Mouse (Mus musculus): ENCODE measurements around the gene Desi1. TPM values are rescaled to one million over a fixed set of nuclear protein-coding genes. Genes with fewer than 3 reads are reported as not detected.
A peak's percentile ranks its signal among the peaks of the same experiment; 100 is the strongest.

Gene Desi1
- polyA plus RNA-seq, 1 experiment from 2014 or later = 20.8 TPM

GRCm38 (mm10) chr15:82027726-82028125 lies 5.9 kb downstream of the Desi1 start:
- Histone ChIP-seq H3K36me3 (ENCODE audit: control insufficient read depth, insufficient read depth, low read length) (peaks cover 14% of the 10 kb centered on the region), H3K27me3 (ENCODE audit: control insufficient read depth, insufficient read depth, low read length) (no peaks in the 10 kb centered on the region), H3K4me1 (replicated peaks; ENCODE audit: control insufficient read depth, insufficient read depth) (no peaks in the 10 kb centered on the region), H3K4me3 (ENCODE audit: low read depth, low read length) (no peak overlapping the region), H3K27ac (replicated peaks) (no peak overlapping the region), H3K9ac (ENCODE audit: low read length) (no peak overlapping the region), H3K9me3 (ENCODE audit: control insufficient read depth, low read length) (no peaks in the 10 kb centered on the region), H3K4me2 (replicated peaks; ENCODE audit: low read depth) (no peak overlapping the region)
- no peak for ATAC-seq (ENCODE audit: low FRiP score, low TSS enrichment)
- TF ChIP-seq CTCF (IDR thresholded peaks at IDR 0.05; ENCODE audit: low read depth) = no peak
- TF ChIP-seq EP300 (optimal IDR thresholded peaks at IDR 0.05) = no peak
- DNase-seq (ENCODE audit: low spot score) = no peak
- WGBS = 73% methylated on average over 7 of the region's 7 CpGs

GRCm38 (mm10) chr15:82027276-82027675 lies 6.4 kb downstream of the Desi1 start:
- Histone ChIP-seq H3K36me3 (ENCODE audit: control insufficient read depth, insufficient read depth, low read length) (peaks cover 15% of the 10 kb centered on the region), H3K4me3 (ENCODE audit: low read depth, low read length) (no peak overlapping the region), H3K9ac (ENCODE audit: low read length) (no peak overlapping the region), H3K4me2 (replicated peaks; ENCODE audit: low read depth) (no peak overlapping the region), H3K27me3 (ENCODE audit: control insufficient read depth, insufficient read depth, low read length) (no peaks in the 10 kb centered on the region), H3K9me3 (ENCODE audit: control insufficient read depth, low read length) (no peaks in the 10 kb centered on the region), H3K27ac (replicated peaks) (no peak overlapping the region), H3K4me1 (replicated peaks; ENCODE audit: control insufficient read depth, insufficient read depth) (no peaks in the 10 kb centered on the region)
- 86% methylated on average over 7 of the region's 7 CpGs for WGBS
- ATAC-seq (ENCODE audit: low FRiP score, low TSS enrichment) (no peak), DNase-seq (ENCODE audit: low spot score) (no peak)
- no peak for TF ChIP-seq CTCF (IDR thresholded peaks at IDR 0.05; ENCODE audit: low read depth)
- TF ChIP-seq EP300 (optimal IDR thresholded peaks at IDR 0.05) = no peak

- ATAC-seq (ENCODE audit: low FRiP score, low TSS enrichment) = no peak
- no peaks in the 10 kb centered on the region for H3K4me1 ChIP-seq (replicated peaks; ENCODE audit: control insufficient read depth, insufficient read depth)
- H3K9me3 ChIP-seq (ENCODE audit: control insufficient read depth, low read length) = no peaks in the 10 kb centered on the region
- no peak overlapping the region for H3K9ac ChIP-seq (ENCODE audit: low read length)
- no peak overlapping the region for H3K27ac ChIP-seq (replicated peaks)
- peaks cover 14% of the 10 kb centered on the region for H3K36me3 ChIP-seq (ENCODE audit: control insufficient read depth, insufficient read depth, low read length)
- 85% methylated on average over 6 of the region's 6 CpGs for WGBS
- no peak for DNase-seq (ENCODE audit: low spot score)
- H3K4me3 ChIP-seq (ENCODE audit: low read depth, low read length) = no peak overlapping the region
- TF ChIP-seq CTCF (IDR thresholded peaks at IDR 0.05; ENCODE audit: low read depth) (peak; percentile 4; the same call in 1 of the 2 replicates), EP300 (optimal IDR thresholded peaks at IDR 0.05) (no peak)
- no peaks in the 10 kb centered on the region for H3K27me3 ChIP-seq (ENCODE audit: control insufficient read depth, insufficient read depth, low read length)
- no peak overlapping the region for H3K4me2 ChIP-seq (replicated peaks; ENCODE audit: low read depth)
Observed at GRCm38 (mm10) chr15:82023965-82024635, 9.6 kb downstream of the Desi1 start.

- Histone ChIP-seq H3K4me2 (replicated peaks; ENCODE audit: low read depth) (no peak overlapping the region), H3K27me3 (ENCODE audit: control insufficient read depth, insufficient read depth, low read length) (no peaks in the 10 kb centered on the region), H3K9ac (ENCODE audit: low read length) (no peak overlapping the region), H3K4me3 (ENCODE audit: low read depth, low read length) (no peak overlapping the region), H3K27ac (replicated peaks) (no peak overlapping the region), H3K36me3 (ENCODE audit: control insufficient read depth, insufficient read depth, low read length) (peaks cover 13% of the 10 kb centered on the region), H3K9me3 (ENCODE audit: control insufficient read depth, low read length) (no peaks in the 10 kb centered on the region), H3K4me1 (replicated peaks; ENCODE audit: control insufficient read depth, insufficient read depth) (no peaks in the 10 kb centered on the region)
- TF ChIP-seq CTCF (IDR thresholded peaks at IDR 0.05; ENCODE audit: low read depth) (no peak), EP300 (optimal IDR thresholded peaks at IDR 0.05) (no peak)
- ATAC-seq (ENCODE audit: low FRiP score, low TSS enrichment) (no peak), DNase-seq (ENCODE audit: low spot score) (no peak)
- 77% methylated on average over 13 of the region's 13 CpGs for WGBS
Observed at GRCm38 (mm10) chr15:82022535-82023088, 11.1 kb downstream of the Desi1 start.

GRCm38 (mm10) chr15:82019288-82019687 lies 14.4 kb downstream of the Desi1 start:
- H3K27me3 ChIP-seq (ENCODE audit: control insufficient read depth, insufficient read depth, low read length) = no peaks in the 10 kb centered on the region
- H3K9me3 ChIP-seq (ENCODE audit: control insufficient read depth, low read length) = no peaks in the 10 kb centered on the region
- no peak for ATAC-seq (ENCODE audit: low FRiP score, low TSS enrichment)
- no peak for TF ChIP-seq EP300 (optimal IDR thresholded peaks at IDR 0.05)
- no peak for TF ChIP-seq CTCF (IDR thresholded peaks at IDR 0.05; ENCODE audit: low read depth)
- no peak overlapping the region for H3K27ac ChIP-seq (replicated peaks)
- H3K4me3 ChIP-seq (ENCODE audit: low read depth, low read length) = no peak overlapping the region
- 0 out of 2 replicates have a peak, but pooled peaks cover 4% of the 10 kb centered on the region for H3K4me1 ChIP-seq (replicated peaks; ENCODE audit: control insufficient read depth, insufficient read depth)
- H3K36me3 ChIP-seq (ENCODE audit: control insufficient read depth, insufficient read depth, low read length) = peaks cover 11% of the 10 kb centered on the region
- DNase-seq (ENCODE audit: low spot score) = no peak
- WGBS = 83% methylated on average over 3 of the region's 3 CpGs
- no peak overlapping the region for H3K9ac ChIP-seq (ENCODE audit: low read length)
- no peak overlapping the region for H3K4me2 ChIP-seq (replicated peaks; ENCODE audit: low read depth)

GRCm38 (mm10) chr15:82017461-82017860 lies 16.2 kb downstream of the Desi1 start:
- H3K36me3 ChIP-seq (ENCODE audit: control insufficient read depth, insufficient read depth, low read length) = peaks cover 5% of the 10 kb centered on the region
- no peaks in the 10 kb centered on the region for H3K27me3 ChIP-seq (ENCODE audit: control insufficient read depth, insufficient read depth, low read length)
- no peaks in the 10 kb centered on the region for H3K9me3 ChIP-seq (ENCODE audit: control insufficient read depth, low read length)
- H3K4me1 ChIP-seq (replicated peaks; ENCODE audit: control insufficient read depth, insufficient read depth) = 0 out of 2 replicates have a peak, but pooled peaks cover 4% of the 10 kb centered on the region
- TF ChIP-seq CTCF (IDR thresholded peaks at IDR 0.05; ENCODE audit: low read depth) (no peak), EP300 (optimal IDR thresholded peaks at IDR 0.05) (no peak)
- 62% methylated on average over 4 of the region's 4 CpGs for WGBS
- DNase-seq (ENCODE audit: low spot score) (no peak), ATAC-seq (ENCODE audit: low FRiP score, low TSS enrichment) (no peak)
- no peak overlapping the region for H3K4me2 ChIP-seq (replicated peaks; ENCODE audit: low read depth)
- no peak overlapping the region for H3K9ac ChIP-seq (ENCODE audit: low read length)
- H3K27ac ChIP-seq (replicated peaks) = no peak overlapping the region
- H3K4me3 ChIP-seq (ENCODE audit: low read depth, low read length) = no peak overlapping the region
